Mouse (Mus musculus): ENCODE measurements around the gene Cyp2b10.

DNA sequence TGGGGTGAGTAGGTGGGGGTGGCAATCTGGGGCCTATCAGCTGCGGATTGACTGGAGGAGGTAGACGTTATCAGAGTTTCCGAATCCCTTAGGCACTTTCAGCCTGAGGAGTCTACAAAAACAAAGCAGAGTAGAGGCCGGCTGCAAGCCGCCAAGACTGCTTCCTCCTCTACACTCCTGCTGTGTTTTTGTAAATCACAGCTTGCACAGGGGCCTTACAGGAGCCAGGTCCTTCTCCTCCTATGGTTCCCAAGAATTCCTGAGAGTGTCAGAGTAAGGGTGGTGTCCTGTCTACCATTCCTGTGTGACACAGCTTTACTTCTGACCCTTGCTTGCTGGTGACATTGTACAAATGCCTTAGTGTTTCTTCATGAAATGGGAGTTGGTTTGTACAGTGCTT lies 32.6 kb upstream of the Cyp2b10 start:
- TF ChIP-seq CTCF (IDR thresholded peaks at IDR 0.05; ENCODE audit: extremely low read depth, insufficient read depth, insufficient read length, insufficient replicate concordance) (no peak), POLR2A (IDR thresholded peaks at IDR 0.05; ENCODE audit: low read depth, low read length) (no peak)

All from spleen, adult 2 months (tissue).